Comparison of ENCODE assay signal across 15 mouse cellular contexts in the genomic region with DNA sequence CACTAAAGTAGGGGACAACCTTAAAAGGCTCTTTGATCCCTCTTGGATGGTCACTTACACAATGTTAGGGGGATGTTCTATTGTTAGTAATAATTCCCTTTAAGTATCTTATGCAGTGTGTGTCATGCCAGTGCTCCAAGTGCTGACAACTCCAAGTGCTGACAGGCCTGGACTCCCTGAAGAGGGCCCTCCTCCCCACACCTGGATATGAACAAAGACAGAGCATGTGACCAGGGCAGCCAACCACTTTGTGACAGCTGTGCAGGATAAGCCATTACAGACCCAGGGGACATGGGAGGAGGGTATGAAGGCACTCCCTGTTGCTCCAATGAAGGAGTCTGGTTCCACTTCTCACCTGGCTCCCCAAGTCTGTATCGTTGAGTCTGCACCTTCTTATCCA.
"Had no signal": no experiment of that assay in that cellular context is flagged by ENCODE, and none has a peak within 500 bp of the region (broad histone marks: within the 10 kb centered on the region; RNA-seq: fewer than 3 reads in every experiment).

No protein-coding gene starts in this region.

- H3K36me3 ChIP-seq: limb, embryonic 12.5 days; limb, embryonic 15.5 days had no signal

- H3K27ac ChIP-seq: limb, embryonic 12.5 days; limb, embryonic 15.5 days; liver, embryonic 14.5 days; macrophage had no signal

- DNase-seq: kidney, postnatal 14 days; kidney, postnatal 4 days; left cerebral cortex, postnatal 4 days; liver, postnatal 0 days; lung, embryonic 14.5 days; midbrain, embryonic 14.5 days; thymus, adult 18-20 months; thymus, postnatal 36 days had no signal

- H3K9me3 ChIP-seq: limb, embryonic 12.5 days; limb, embryonic 15.5 days had no signal

- H3K9ac ChIP-seq: limb, embryonic 12.5 days; limb, embryonic 15.5 days; liver, embryonic 14.5 days; liver, postnatal 0 days; lung, embryonic 14.5 days had no signal

- H3K4me2 ChIP-seq: limb, embryonic 12.5 days; limb, embryonic 15.5 days; liver, embryonic 11.5 days; lung, embryonic 14.5 days; midbrain, embryonic 11.5 days had no signal

- H3K4me3 ChIP-seq: limb, embryonic 12.5 days; limb, embryonic 15.5 days had no signal

- H3K27me3 ChIP-seq: limb, embryonic 12.5 days; limb, embryonic 15.5 days had no signal

- ATAC-seq: liver, postnatal 0 days; lung, postnatal 0 days had no signal

- H3K4me1 ChIP-seq: limb, embryonic 12.5 days had no signal
